Mouse (Mus musculus) midbrain, embryonic 13.5 days (tissue): ENCODE results near the gene Uqcc2. TPM values are rescaled to one million over a fixed set of nuclear protein-coding genes. Genes with fewer than 3 reads are reported as not detected.
A peak's percentile ranks its signal among the peaks of the same experiment; 100 is the strongest.

ENCODE experiments used
- ATAC-seq: fragments of 200-750 bp; cut with Nextera tagmentation; 2 replicates; pipeline ENCODE4 v1.8.0; 2017; ENCODE audit warnings: mild to moderate bottlenecking, moderate TSS enrichment, moderate library complexity
- H3K27ac ChIP-seq: fragments of 300-500 bp; sonication (generic); 2 replicates; pipeline ENCODE4 v1.5.1; 2015; ENCODE audit warnings: inconsistent platforms, mild to moderate bottlenecking, moderate library complexity
- H3K27me3 ChIP-seq: fragments of 300-500 bp; sonication (generic); 2 replicates; pipeline ENCODE4 v1.6.1; 2015; ENCODE audit warnings: mild to moderate bottlenecking, inconsistent platforms
- H3K36me3 ChIP-seq: fragments of 300-500 bp; sonication (generic); 2 replicates; pipeline ENCODE4 v1.6.1; 2015; ENCODE audit warnings: mild to moderate bottlenecking, inconsistent platforms
- H3K4me1 ChIP-seq: fragments of 300-500 bp; sonication (generic); replicated peaks from 2 replicates; pipeline ENCODE4 v1.6.1; 2015; ENCODE audit warnings: inconsistent platforms
- H3K4me2 ChIP-seq: fragments of 300-500 bp; sonication (generic); replicated peaks from 2 replicates; pipeline ENCODE4 v1.6.1; 2015; ENCODE audit warnings: moderate library complexity, mild to moderate bottlenecking, inconsistent platforms
- H3K4me3 ChIP-seq: fragments of 300-500 bp; sonication (generic); replicated peaks from 2 replicates; pipeline ENCODE4 v1.5.1; 2015; ENCODE audit warnings: mild to moderate bottlenecking, inconsistent platforms
- H3K9ac ChIP-seq: fragments of 300-500 bp; sonication (generic); replicated peaks from 2 replicates; pipeline ENCODE4 v1.6.1; 2015; ENCODE audit warnings: mild to moderate bottlenecking, inconsistent platforms
- H3K9me3 ChIP-seq: fragments of 300-500 bp; sonication (generic); 2 replicates; pipeline ENCODE4 v1.6.1; 2016; ENCODE audit warnings: mild to moderate bottlenecking, inconsistent platforms
- WGBS: fragments of 180-500 bp; shearing (Covaris S2); methylation state at CpG from one replicate; pipeline ENCODE4 v1.1.7; 2015; 5-methylcytosine and 5-hydroxymethylcytosine counted together
- polyA plus RNA-seq: library from polyadenylated mRNA; unstranded; fragments of >200 nt; fragmentation: Nextera tagmentation; extraction: Ambion mirVana; gene quantifications from 2 replicates; pipeline ENCODE4 v1.2.1, GENCODE M21; 2015

Gene Uqcc2
- polyA plus RNA-seq, 1 experiment from 2014 or later, result 356 TPM

GRCm38 (mm10) chr17:27131240-27131665, 2.5 kb downstream of the Uqcc2 start:
- Histone ChIP-seq H3K9me3 (no peaks in the 10 kb centered on the region), H3K4me3 (no peak overlapping the region), H3K4me2 (no peak overlapping the region), H3K4me1 (peaks cover 77% of the 10 kb centered on the region), H3K27ac (no peak overlapping the region), H3K9ac (peak overlapping the region; percentile 42; the same call in 1 of the 2 replicates), H3K27me3 (0 out of 2 replicates have a peak, but pooled peaks cover 9% of the 10 kb centered on the region), H3K36me3 (peaks cover 4% of the 10 kb centered on the region; the same call in 1 of the 2 replicates)
- no peak for ATAC-seq
- 85% methylated on average over 10 of the region's 10 CpGs for WGBS

GRCm38 (mm10) chr17:27130246-27130645, 3.5 kb downstream of the Uqcc2 start:
- peaks cover 85% of the 10 kb centered on the region for H3K4me1 ChIP-seq
- H3K9me3 ChIP-seq, result no peaks in the 10 kb centered on the region
- ATAC-seq, result no peak
- 49% methylated on average over 9 of the region's 9 CpGs for WGBS
- H3K27me3 ChIP-seq, result 0 out of 2 replicates have a peak, but pooled peaks cover 7% of the 10 kb centered on the region
- H3K4me3 ChIP-seq, result no peak overlapping the region
- peaks cover 4% of the 10 kb centered on the region; the same call in 1 of the 2 replicates for H3K36me3 ChIP-seq
- peak overlapping the region; percentile 65 for H3K27ac ChIP-seq
- H3K4me2 ChIP-seq, result 0 out of 2 replicates have a peak overlapping the region, but pooled peaks have one; percentile 2
- peak overlapping the region; percentile 42; the same call in 1 of the 2 replicates for H3K9ac ChIP-seq

- H3K27ac ChIP-seq, result peak overlapping the region; percentile 65
- H3K4me1 ChIP-seq, result peaks cover 85% of the 10 kb centered on the region
- H3K36me3 ChIP-seq, result peaks cover 4% of the 10 kb centered on the region; the same call in 1 of the 2 replicates
- H3K27me3 ChIP-seq, result 0 out of 2 replicates have a peak, but pooled peaks cover 3% of the 10 kb centered on the region
- H3K4me2 ChIP-seq, result 0 out of 2 replicates have a peak overlapping the region, but pooled peaks have one; percentile 2
- 86% methylated on average over 7 of the region's 7 CpGs for WGBS
- ATAC-seq, result no peak
- H3K9me3 ChIP-seq, result no peaks in the 10 kb centered on the region
- peak overlapping the region; percentile 42; the same call in 1 of the 2 replicates for H3K9ac ChIP-seq
- H3K4me3 ChIP-seq, result no peak overlapping the region
Measured at GRCm38 (mm10) chr17:27129819-27130218, 3.9 kb downstream of the Uqcc2 start.

- Histone ChIP-seq H3K4me3 (no peak overlapping the region), H3K27ac (no peak overlapping the region), H3K9me3 (no peaks in the 10 kb centered on the region), H3K36me3 (peaks cover 8% of the 10 kb centered on the region), H3K4me2 (no peak overlapping the region), H3K27me3 (0 out of 2 replicates have a peak, but pooled peaks cover 2% of the 10 kb centered on the region), H3K4me1 (peaks cover 85% of the 10 kb centered on the region), H3K9ac (no peak overlapping the region; the same call in 1 of the 2 replicates)
- WGBS, result 79% methylated on average over 13 of the region's 13 CpGs
- no peak for ATAC-seq
Measured at GRCm38 (mm10) chr17:27129291-27129690, 4.4 kb downstream of the Uqcc2 start.

GRCm38 (mm10) chr17:27128189-27128588, 5.5 kb downstream of the Uqcc2 start:
- H3K9ac ChIP-seq, result no peak overlapping the region
- H3K4me3 ChIP-seq, result no peak overlapping the region
- peaks cover 17% of the 10 kb centered on the region for H3K36me3 ChIP-seq
- H3K27ac ChIP-seq, result no peak overlapping the region; the same call in 1 of the 2 replicates
- no peak overlapping the region for H3K4me2 ChIP-seq
- H3K27me3 ChIP-seq, result 0 out of 2 replicates have a peak, but pooled peaks cover 2% of the 10 kb centered on the region
- peaks cover 79% of the 10 kb centered on the region for H3K4me1 ChIP-seq
- 98% methylated on average over 5 of the region's 5 CpGs for WGBS
- ATAC-seq, result no peak
- H3K9me3 ChIP-seq, result no peaks in the 10 kb centered on the region

- H3K4me3 ChIP-seq, result no peak overlapping the region
- H3K9me3 ChIP-seq, result no peaks in the 10 kb centered on the region
- WGBS, result 90% methylated on average over 10 of the region's 10 CpGs
- peaks cover 28% of the 10 kb centered on the region for H3K36me3 ChIP-seq
- no peak overlapping the region for H3K4me2 ChIP-seq
- H3K27me3 ChIP-seq, result no peaks in the 10 kb centered on the region
- peaks cover 67% of the 10 kb centered on the region for H3K4me1 ChIP-seq
- H3K9ac ChIP-seq, result peak overlapping the region; percentile 53
- peak overlapping the region; percentile 10 for H3K27ac ChIP-seq
- no peak for ATAC-seq
Measured at GRCm38 (mm10) chr17:27126974-27127373, 6.7 kb downstream of the Uqcc2 start.

- Histone ChIP-seq H3K4me1 (peaks cover 66% of the 10 kb centered on the region), H3K9me3 (no peaks in the 10 kb centered on the region), H3K4me2 (no peak overlapping the region), H3K27ac (peak overlapping the region; percentile 10), H3K9ac (no peak overlapping the region), H3K4me3 (no peak overlapping the region), H3K36me3 (peaks cover 31% of the 10 kb centered on the region), H3K27me3 (peaks cover 4% of the 10 kb centered on the region)
- ATAC-seq, result no peak
- WGBS, result 82% methylated on average over 11 of the region's 11 CpGs
Measured at GRCm38 (mm10) chr17:27125669-27126202, 8.0 kb downstream of the Uqcc2 start.

GRCm38 (mm10) chr17:27125185-27125584, 8.5 kb downstream of the Uqcc2 start:
- no peak for ATAC-seq
- Histone ChIP-seq H3K27ac (no peak overlapping the region), H3K27me3 (peaks cover 4% of the 10 kb centered on the region), H3K36me3 (peaks cover 31% of the 10 kb centered on the region), H3K4me2 (no peak overlapping the region), H3K4me1 (peaks cover 66% of the 10 kb centered on the region), H3K4me3 (no peak overlapping the region), H3K9me3 (no peaks in the 10 kb centered on the region), H3K9ac (no peak overlapping the region)
- 30% methylated on average over 12 of the region's 12 CpGs for WGBS

GRCm38 (mm10) chr17:27123813-27124375, 9.8 kb downstream of the Uqcc2 start:
- Histone ChIP-seq H3K27me3 (peaks cover 4% of the 10 kb centered on the region), H3K27ac (no peak overlapping the region), H3K36me3 (peaks cover 31% of the 10 kb centered on the region), H3K4me2 (no peak overlapping the region), H3K9me3 (no peaks in the 10 kb centered on the region), H3K4me3 (no peak overlapping the region), H3K4me1 (peaks cover 57% of the 10 kb centered on the region), H3K9ac (no peak overlapping the region)
- 81% methylated on average over 7 of the region's 7 CpGs for WGBS
- ATAC-seq, result no peak

- Histone ChIP-seq H3K27me3 (peaks cover 4% of the 10 kb centered on the region), H3K4me1 (peaks cover 50% of the 10 kb centered on the region), H3K9me3 (no peaks in the 10 kb centered on the region), H3K4me2 (no peak overlapping the region), H3K9ac (no peak overlapping the region), H3K4me3 (no peak overlapping the region), H3K27ac (no peak overlapping the region), H3K36me3 (peaks cover 31% of the 10 kb centered on the region)
- 88% methylated on average over 2 of the region's 2 CpGs for WGBS
- ATAC-seq, result no peak
Measured at GRCm38 (mm10) chr17:27123103-27123502, 10.6 kb downstream of the Uqcc2 start.

GRCm38 (mm10) chr17:27122701-27123100, 11.0 kb downstream of the Uqcc2 start:
- H3K4me1 ChIP-seq, result peaks cover 46% of the 10 kb centered on the region
- no peak overlapping the region for H3K27ac ChIP-seq
- 93% methylated on average over 11 of the region's 11 CpGs for WGBS
- no peak overlapping the region for H3K4me2 ChIP-seq
- H3K27me3 ChIP-seq, result peaks cover 4% of the 10 kb centered on the region
- H3K4me3 ChIP-seq, result no peak overlapping the region
- H3K9me3 ChIP-seq, result no peaks in the 10 kb centered on the region
- no peak overlapping the region; the same call in 1 of the 2 replicates for H3K9ac ChIP-seq
- ATAC-seq, result no peak
- peaks cover 31% of the 10 kb centered on the region for H3K36me3 ChIP-seq

- no peaks in the 10 kb centered on the region for H3K9me3 ChIP-seq
- no peak overlapping the region for H3K27ac ChIP-seq
- 67% methylated on average over 7 of the region's 7 CpGs for WGBS
- peaks cover 4% of the 10 kb centered on the region for H3K27me3 ChIP-seq
- peaks cover 37% of the 10 kb centered on the region for H3K4me1 ChIP-seq
- H3K9ac ChIP-seq, result no peak overlapping the region; the same call in 1 of the 2 replicates
- H3K4me2 ChIP-seq, result no peak overlapping the region
- peaks cover 31% of the 10 kb centered on the region for H3K36me3 ChIP-seq
- no peak for ATAC-seq
- H3K4me3 ChIP-seq, result no peak overlapping the region
Measured at GRCm38 (mm10) chr17:27121781-27122180, 11.9 kb downstream of the Uqcc2 start.
